Mouse (Mus musculus) NIH3T3 (cell line): ENCODE measurements around the gene Pmp22.

Experiments
- DNase-seq: peaks from one replicate; pipeline ENCODE4 v3.0.0-alpha.2; 2012; ENCODE audit warnings: low read depth

Gene Pmp22

GRCm38 (mm10) chr11:63128784-63129183 lies at the start of gene Pmp22:
Gene Pmp22, plus strand, starts transcription at chr11:63128982.
- peak; percentile 56 for DNase-seq

- peak; percentile 17 for DNase-seq
These were observed 44.2 kb upstream of the Pmp22 start for GRCm38 (mm10) chr11:63084536-63084935.

GRCm38 (mm10) chr11:63088672-63089071 lies 40.1 kb upstream of the Pmp22 start:
- no peak for DNase-seq

GRCm38 (mm10) chr11:63090210-63090609 lies 38.6 kb upstream of the Pmp22 start:
- DNase-seq, result no peak

- no peak for DNase-seq
These were observed 37.8 kb upstream of the Pmp22 start for GRCm38 (mm10) chr11:63090986-63091385.

GRCm38 (mm10) chr11:63092271-63092670 lies 36.5 kb upstream of the Pmp22 start:
- DNase-seq, result no peak

- DNase-seq, result no peak
These were observed 35.2 kb upstream of the Pmp22 start for GRCm38 (mm10) chr11:63093601-63094000.

GRCm38 (mm10) chr11:63094496-63094895 lies 34.3 kb upstream of the Pmp22 start:
- no peak for DNase-seq

GRCm38 (mm10) chr11:63098016-63098415 lies 30.8 kb upstream of the Pmp22 start:
- no peak for DNase-seq

GRCm38 (mm10) chr11:63099390-63099789 lies 29.4 kb upstream of the Pmp22 start:
- DNase-seq, result peak; percentile 13

- peak; percentile 5 for DNase-seq
These were observed 25.5 kb upstream of the Pmp22 start for GRCm38 (mm10) chr11:63103256-63103655.

GRCm38 (mm10) chr11:63104026-63104425 lies 24.8 kb upstream of the Pmp22 start:
- no peak for DNase-seq

GRCm38 (mm10) chr11:63109230-63109775 lies 19.5 kb upstream of the Pmp22 start:
- DNase-seq, result no peak

GRCm38 (mm10) chr11:63110329-63110728 lies 18.5 kb upstream of the Pmp22 start:
- no peak for DNase-seq

- peak; percentile 95 for DNase-seq
These were observed 13.8 kb upstream of the Pmp22 start for GRCm38 (mm10) chr11:63114807-63115641.

GRCm38 (mm10) chr11:63116652-63117051 lies 12.1 kb upstream of the Pmp22 start:
- DNase-seq, result no peak

- no peak for DNase-seq
These were observed 11.5 kb upstream of the Pmp22 start for GRCm38 (mm10) chr11:63117266-63117665.

- DNase-seq, result no peak
These were observed 9.0 kb upstream of the Pmp22 start for GRCm38 (mm10) chr11:63119791-63120190.

- DNase-seq, result no peak
These were observed 6.5 kb upstream of the Pmp22 start for GRCm38 (mm10) chr11:63122249-63122648.

GRCm38 (mm10) chr11:63122776-63123350 lies 5.9 kb upstream of the Pmp22 start:
- DNase-seq, result no peak

- peak; percentile 31 for DNase-seq
These were observed 4.5 kb upstream of the Pmp22 start for GRCm38 (mm10) chr11:63124316-63124715.

GRCm38 (mm10) chr11:63125832-63126456 lies 2.8 kb upstream of the Pmp22 start:
- DNase-seq, result peak; percentile 64

GRCm38 (mm10) chr11:63126976-63127375 lies 1.8 kb upstream of the Pmp22 start:
- DNase-seq, result no peak
